Mouse (Mus musculus) gonadal fat pad, adult 2 months (tissue): ENCODE measurements around the gene Mis18a. TPM values are rescaled to one million over a fixed set of nuclear protein-coding genes. Genes with fewer than 3 reads are reported as not detected.

Source experiments
- DNase-seq: peaks from one replicate; pipeline ENCODE4 v3.0.0-alpha.2; 2012; ENCODE audit warnings: low read depth
- polyA plus RNA-seq: library from polyadenylated mRNA; depleted of rRNA; stranded (reverse); fragments of >200 nt; gene quantifications from 2 replicates; pipeline ENCODE4 v1.2.3, GENCODE M21; 2012; rRNA removed

Gene Mis18a
- polyA plus RNA-seq, 1 experiment: 14.9 TPM

DNA sequence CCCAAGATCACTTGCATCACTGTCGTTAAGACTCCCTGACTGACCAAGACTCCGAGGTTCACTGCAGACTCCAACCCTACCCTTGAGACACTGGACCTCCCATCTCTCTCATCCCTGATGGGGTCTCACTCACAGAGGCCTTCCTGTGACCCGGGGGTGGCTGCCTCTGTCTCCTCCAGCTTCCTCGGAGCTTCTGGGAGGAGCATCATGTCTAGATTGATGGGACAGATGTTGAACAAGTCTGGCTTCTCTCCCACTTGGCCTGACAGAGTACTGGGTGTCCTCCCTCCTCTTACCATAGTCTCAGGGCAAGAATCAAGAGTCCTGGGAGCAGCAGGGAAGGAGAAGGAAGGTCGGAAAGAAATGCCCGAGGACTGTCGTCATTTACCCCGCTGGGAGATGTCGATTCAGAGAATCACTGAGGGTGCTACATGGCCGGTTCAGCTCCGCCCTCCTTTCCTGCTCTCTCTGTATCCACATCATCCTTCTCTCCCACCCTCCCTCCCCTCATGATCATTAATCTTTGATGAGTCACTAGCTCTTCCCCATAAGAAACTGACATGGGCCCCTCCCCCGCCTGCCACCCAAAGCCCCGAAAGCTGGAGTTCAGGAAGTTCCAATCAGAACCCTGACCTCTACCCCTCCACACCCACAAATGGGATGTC is 22.9 kb downstream of the Mis18a start:
- DNase-seq: no peak

DNA sequence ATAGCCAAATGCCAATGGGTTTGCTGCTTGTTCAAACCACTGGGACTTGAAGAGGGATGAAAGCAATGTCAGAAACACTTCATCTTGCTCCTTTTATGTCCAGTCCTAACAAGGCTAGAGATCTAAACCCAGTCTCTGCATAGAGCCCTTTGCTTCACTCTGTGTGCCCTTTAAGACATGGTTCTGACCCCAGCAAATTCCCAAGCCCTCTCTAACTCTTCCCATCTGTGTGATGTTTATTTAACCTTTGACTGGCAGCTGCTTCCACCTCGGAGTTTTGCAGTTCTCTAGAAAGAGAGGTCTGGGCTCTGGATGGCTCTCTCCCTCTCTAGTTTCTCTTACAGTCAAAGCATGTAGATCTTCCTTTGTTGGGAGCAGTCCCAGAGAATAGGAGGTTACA is 23.6 kb downstream of the Mis18a start:
- no peak for DNase-seq

DNA sequence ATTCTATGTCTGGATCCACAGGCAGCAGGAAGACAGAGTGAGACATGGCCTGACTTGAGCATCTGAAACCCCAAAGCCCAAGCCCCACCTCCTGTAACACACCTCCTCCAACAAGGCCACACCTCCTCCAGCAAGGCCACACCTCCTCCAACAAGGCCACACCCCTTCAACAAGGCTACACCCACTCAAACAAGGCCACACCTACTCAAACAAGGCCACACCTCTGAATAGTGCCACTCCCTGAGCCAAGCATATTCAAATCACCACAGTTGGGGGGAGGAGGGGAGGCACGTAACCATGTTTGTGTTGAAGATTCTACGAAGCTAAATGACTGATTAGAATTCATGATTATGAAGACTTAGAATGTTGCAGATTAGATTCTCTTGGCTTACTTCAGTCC is 25.7 kb downstream of the Mis18a start:
- DNase-seq: no peak

DNA sequence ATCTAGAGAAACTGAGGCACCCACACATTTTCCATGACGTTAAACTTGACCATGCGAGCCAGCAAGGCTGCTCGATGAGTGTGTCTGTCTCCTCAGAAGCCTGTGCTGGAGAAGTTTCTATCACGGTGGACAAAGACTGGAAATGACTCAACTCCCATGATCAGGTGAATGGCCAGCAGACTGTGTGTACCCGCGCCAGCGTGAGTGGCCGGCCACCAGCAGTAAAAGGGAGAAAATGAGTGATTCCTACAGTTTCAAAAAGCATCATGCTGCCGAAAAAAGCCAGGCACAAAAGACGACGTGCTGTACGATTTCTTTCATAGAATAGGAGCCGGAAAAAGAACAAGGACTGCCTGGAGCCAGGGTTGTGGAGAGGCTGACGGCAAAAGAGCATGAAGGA is 27.8 kb downstream of the Mis18a start:
- no peak for DNase-seq

DNA sequence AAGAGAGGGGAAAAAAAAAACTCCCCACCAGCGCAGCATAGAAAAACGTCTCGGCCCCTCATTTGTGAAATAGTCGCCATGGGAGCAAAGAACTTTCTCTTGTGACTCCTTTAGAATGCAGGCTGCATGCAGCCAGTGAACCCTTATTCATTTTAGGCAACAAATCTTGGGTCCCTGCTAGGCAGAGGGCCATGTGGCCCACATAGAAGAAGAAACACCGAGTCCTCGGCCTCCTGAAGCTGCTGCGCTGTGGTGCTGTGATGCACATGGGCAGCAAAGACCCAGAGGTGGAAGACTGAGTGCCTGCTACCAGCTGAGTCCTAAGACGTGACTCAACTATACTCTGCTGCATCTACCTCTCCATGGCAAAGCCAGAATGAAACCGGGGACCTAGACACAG is 30.9 kb downstream of the Mis18a start:
- DNase-seq: no peak

DNA sequence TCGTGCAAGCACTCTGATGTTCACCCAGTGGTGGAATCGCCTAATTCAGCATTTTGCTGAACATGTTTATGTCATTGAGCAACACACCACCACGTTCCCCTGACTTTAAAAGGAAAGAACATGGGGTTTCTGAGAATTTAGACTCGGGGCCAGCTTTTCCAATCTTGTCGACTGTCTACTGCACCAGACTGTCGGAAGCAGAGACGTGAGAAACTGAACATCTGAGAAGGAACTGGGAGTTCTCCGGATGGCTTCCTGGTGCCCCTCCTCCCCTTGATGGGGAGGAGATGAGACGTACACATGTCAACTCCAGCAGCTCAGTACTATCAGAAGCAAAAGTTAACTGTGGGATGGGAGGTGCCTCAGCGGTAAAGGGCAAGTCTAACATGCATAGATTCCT is 32.1 kb downstream of the Mis18a start:
- no peak for DNase-seq

DNA sequence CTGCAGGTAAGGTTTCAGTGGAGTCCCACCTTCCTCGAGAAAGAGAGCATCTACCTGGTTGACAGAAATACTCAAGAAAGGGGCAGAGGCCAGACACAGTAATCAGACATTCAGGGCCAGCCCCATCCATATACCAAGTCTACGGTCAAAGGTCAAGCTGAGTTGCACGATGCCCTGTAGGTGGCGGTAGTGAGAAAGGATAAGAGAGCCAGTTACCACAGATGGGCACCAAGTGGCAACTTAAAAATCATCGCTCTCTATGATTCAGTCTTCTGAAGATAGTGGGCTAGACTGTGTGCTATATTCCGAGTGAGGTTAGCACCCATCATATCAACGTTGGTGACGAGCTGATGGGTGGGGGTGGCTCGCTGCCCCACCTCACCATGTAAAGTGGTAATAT is 32.5 kb downstream of the Mis18a start:
- DNase-seq: no peak

DNA sequence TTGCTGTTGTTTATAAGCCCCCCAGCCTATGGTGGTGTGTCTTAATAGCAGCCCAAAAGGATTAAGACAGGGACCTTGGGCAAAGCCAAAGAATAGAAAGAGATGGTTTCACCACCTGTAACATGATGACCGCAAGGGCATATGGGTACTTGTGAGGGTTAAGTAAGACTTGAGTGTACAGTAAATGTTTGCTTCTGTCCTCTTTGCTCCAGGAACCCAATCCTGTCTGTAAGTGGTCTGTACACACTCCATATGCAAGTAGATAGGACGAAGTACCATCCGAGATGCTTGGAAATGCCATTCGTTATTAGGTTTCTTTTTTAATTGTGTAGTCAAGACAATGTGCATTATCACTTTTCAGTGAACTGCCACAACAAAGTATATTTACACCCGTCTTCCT is 33.6 kb downstream of the Mis18a start:
- no peak for DNase-seq

DNA sequence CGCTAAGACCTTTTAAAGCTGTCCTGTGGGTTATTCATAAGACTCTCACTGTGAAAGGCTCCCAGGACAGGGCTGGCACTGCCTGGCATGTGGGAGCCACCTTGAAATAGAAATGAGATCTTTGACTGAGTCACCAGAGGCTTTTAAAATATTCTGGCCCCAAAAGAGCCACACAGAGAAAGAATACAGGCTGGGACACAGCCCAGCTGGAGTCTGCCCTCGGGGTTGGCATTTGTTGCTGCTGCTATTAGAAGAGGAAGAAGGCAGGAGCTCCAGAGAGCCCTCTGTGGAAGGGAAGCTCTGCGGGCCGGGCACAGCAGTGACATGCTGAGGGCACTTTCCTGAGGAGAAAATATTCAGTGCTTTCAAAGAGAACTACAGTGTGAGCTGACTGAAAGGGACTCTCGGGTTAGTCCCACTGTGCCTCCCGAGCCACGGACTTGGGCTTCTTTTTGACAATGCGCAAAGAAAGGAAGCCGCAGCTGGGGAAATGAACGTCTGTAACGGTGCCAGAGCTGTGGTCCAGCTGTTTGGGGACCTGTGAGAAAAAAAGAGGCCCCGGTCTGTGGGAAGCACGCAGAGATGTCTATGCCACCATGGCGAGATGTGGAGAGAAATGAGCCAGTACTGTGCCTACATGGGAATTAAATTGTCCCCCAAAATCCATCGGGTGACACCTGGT is 34.4 kb downstream of the Mis18a start:
- no peak for DNase-seq

DNA sequence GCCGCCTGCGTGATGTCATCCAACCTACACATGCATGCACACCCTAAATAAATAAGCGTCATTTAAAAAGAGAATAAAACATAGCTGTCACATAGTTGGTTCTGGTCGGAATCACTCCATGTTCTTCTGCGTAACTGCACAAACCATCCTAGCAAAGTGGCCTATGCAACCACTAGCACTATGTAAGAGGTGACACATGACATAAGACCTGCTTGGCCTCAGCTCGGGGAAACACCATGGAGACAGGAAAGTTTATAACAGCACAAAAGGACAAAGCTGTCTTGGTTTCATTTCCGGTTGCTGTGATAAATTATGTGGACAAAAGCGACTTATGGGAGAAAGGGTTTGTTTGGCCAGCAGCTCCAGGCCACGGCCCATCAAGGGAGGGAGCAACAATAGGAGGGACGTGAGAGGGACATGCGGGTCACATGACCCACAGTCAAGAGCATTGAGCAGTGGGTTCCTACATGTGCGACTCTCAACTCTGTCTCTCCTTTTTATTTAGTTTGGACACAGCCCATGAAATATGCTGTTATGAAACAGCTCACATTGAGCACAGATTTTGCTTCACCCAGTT is 39.4 kb downstream of the Mis18a start:
- DNase-seq: no peak

DNA sequence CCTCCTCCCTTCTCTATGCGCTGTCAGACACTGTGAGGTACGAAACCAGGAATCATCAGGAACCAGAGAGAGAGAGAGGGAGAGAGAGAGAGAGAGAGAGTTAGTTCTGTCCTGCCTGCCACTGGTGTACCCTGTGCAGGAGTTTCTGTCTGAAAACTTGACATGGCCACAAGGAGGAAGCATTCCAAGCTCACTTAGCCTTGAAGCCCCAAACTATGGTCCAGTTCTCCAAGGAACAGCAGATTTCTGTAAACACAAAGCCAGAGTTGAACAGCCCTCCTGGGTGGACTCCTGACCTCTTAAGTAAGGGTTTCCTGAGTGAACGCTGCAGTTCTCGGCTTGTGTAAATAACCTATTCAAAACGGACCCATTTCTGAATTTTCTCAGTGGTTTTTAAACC is 40.2 kb downstream of the Mis18a start:
- no peak for DNase-seq

DNA sequence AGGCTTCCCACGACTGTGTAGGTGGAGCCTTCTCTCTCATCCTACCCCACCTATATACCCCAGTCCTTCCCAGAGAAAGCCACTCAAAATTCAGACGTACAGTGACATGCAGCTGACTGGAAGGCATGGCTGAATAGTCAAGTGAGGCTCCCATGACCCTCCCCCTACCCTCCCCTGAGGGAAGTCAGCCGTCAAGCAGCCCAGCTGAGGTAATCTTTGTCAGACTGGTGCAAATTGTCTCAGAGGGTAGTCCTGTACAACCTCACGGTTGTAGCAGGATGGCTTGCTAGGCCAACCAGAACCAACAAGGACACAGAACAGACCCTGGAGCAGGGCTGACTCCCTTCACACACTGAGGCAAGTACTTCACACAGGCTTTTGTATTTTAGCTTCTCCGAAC is 43.1 kb downstream of the Mis18a start:
- DNase-seq: no peak

DNA sequence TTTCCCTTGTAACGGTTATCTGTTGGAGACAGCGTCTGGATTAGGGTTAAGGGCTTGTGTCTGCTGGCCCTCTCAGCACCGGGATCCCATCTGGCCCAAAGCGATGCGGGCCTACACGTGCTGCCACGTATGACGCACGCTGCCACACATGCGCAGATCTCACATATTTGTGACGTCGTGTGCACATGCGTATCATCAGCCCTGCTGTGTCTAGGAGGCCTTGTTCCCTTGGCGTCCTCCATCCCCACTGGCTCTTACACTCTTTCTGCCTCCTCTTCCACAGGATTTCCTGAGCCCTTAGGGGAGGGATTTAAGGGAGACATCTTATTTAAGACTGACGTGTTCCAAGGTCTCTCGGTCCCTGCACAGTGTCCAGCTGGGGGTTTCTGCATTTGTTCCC is 47.2 kb downstream of the Mis18a start:
- DNase-seq: no peak

DNA sequence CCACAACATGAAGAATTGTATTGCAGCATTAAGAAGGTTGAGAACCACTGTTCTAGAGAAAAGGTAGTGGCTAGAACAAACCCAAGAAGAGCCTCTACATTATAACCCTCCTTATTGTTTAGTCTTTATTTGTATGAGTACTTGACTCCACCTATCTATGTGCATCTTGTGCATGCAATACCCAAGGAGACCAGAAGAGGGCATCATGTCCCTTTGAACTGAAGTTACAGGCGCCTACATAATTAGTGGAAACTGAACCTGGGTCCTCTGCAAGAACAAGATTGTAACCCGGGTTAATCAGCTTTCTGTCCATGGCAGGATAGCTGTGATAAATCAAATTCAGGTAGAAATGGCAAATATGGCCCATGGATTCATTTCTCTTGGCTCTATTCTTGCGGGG is 48.4 kb downstream of the Mis18a start:
- no peak for DNase-seq

DNA sequence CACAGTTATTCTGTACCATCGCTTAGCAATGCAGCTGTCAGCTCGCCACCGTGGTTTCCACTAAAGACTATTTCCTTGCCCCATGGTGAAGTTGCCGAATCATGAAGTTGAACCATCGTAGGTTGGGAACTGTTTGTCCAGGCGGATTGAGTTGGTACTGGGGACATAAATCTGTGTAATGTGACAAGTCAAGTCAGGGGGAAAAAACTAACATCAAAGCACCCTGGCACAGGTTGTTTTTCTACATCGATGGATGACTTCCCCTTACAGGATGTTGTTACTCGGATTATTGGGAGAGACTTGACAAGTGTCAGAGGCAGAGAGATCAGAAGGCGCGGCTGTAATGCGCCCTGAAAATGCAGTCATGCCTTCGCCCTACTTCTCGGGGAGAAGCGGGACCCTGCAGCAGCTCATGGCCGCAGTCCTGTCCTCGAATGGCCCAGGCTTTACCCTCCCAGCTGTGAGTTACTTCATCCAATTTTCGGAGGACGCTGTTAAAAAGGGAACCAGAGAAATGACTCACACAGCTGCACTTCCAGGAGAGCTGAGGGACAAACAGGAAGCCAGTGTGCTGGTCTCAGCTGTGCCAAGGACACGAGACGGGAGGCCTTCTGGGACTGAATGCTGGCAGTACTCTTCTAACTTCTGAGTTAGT is 50.2 kb downstream of the Mis18a start:
- no peak for DNase-seq

DNA sequence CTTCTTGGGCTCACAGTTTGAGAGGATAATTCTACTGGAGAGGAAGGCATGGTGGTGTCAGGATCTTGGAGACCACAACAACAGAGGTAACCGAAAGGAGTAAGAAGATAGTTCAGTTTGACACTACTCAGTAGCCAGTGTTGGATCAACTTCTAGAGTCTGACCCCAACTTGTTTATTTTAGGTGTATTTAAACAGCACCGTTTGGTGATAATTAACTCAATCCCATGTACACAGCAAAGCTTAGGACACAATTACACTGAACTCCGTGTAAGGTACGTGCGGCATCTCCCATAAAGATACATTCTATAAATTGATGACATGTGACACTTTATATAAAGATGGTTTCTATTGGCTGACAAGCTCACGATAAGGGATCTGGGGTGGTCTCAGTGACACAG is 52.6 kb downstream of the Mis18a start:
- DNase-seq: no peak

DNA sequence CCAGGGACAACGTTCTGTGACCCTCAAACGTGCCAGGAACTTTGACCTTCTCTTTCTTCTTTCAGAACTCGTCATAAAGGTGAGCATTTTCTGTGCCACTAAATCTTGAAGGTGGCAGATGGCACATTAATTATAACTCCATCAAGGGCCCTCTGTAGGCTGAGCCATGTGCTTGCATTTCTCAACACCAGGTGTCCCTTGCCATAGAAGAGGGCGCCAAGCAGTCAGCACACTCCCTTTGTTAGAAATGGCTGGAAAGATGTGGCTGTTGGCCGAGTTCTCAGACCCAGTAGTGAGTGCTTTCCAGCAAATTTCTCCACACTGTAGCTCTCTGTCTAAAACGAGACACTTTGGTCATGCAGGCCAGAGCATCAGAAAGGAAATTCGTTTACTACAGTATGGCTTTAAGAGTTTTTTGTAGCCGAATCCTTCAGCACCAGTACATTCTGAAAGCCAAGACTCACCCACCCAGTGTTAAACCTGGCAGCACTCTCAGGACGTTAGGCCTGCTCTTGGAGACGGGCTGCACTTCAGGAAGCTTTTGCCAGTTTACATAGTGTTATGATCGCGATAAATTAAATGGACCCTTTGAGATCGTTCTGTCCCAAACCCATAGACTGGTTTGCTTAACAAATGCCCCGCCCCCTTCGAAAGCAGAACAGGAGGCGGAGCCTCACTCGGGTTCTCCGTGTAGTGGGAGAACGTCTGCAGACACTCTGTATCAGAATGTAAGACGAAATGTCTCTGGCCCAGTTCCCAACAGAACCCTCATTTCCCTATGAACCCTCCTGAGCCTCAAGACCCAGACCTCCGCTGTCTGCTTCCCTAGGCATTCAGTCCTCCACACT is 53.5 kb downstream of the Mis18a start:
- DNase-seq: no peak

Other genes with a start within 250 kb of the Mis18a start
- 205 and 547 TPM in 2 replicates for gene Mrap, start 10.8 kb upstream of the Mis18a start, polyA plus RNA-seq
- 5.4 and 6.4 TPM in 2 replicates for gene Urb1, start 83.0 kb upstream of the Mis18a start, polyA plus RNA-seq
- gene Eva1c, start 99.3 kb upstream of the Mis18a start, polyA plus RNA-seq: 7.2 and 8.1 TPM in 2 replicates
- 9.6 and 12.2 TPM in 2 replicates for gene Cfap298, start 207.7 kb upstream of the Mis18a start, polyA plus RNA-seq